Comparison of ENCODE assay signal across 21 mouse cellular contexts in the genomic region with DNA sequence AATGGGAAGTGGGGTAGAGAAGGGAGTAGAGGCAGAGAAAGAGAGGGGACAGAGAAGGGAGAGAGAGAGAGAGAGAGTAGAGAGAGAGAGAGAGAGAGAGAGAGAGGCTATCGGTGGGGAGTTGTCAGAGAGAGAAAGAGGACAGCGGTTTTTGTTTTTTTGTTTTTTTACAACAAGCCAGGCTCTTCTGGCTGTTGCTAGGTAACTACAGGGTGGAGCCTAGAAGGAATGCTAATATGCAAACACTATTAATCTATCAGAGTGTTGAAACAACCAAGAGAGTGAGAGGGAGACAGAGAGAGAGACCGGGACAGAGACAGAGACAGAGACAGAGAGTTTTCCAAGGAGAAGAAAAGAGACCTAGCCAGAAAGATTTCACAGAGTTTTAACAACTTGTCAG.
DNase-seq lines count a peak whose midpoint lies in the region; ATAC-seq lines count a peak whose summit lies in the region.
"Had no signal": no experiment of that assay in that cellular context is flagged by ENCODE, and none has a peak within 500 bp of the region (broad histone marks: within the 10 kb centered on the region; RNA-seq: fewer than 3 reads in every experiment).

No protein-coding gene starts in this region.

- H3K27ac ChIP-seq in hindbrain, embryonic 11.5 days (ENCODE audit: low read depth, low read length) = no peak overlapping the region
- H3K27ac ChIP-seq in hindbrain, embryonic 16.5 days (ENCODE audit: low read depth, low read length) = no peak overlapping the region
- H3K27ac ChIP-seq: embryonic facial prominence, embryonic 13.5 days; forebrain, embryonic 12.5 days; hindbrain, embryonic 14.5 days had no signal

- H3K9me3 ChIP-seq in hindbrain, embryonic 11.5 days (ENCODE audit: control insufficient read depth, low read length) = no peaks in the 10 kb centered on the region
- H3K9me3 ChIP-seq in hindbrain, embryonic 16.5 days (ENCODE audit: control insufficient read depth, low read length) = no peaks in the 10 kb centered on the region
- H3K9me3 ChIP-seq: embryonic facial prominence, embryonic 13.5 days; forebrain, embryonic 12.5 days; G1E; heart, embryonic 12.5 days had no signal

- H3K4me2 ChIP-seq in hindbrain, embryonic 11.5 days (replicated peaks; ENCODE audit: low read depth, low read length) = no peak overlapping the region
- no peak overlapping the region for H3K4me2 ChIP-seq in hindbrain, embryonic 16.5 days (ENCODE audit: low read length)
- H3K4me2 ChIP-seq: embryonic facial prominence, embryonic 13.5 days; forebrain, embryonic 12.5 days; heart, embryonic 12.5 days; hindbrain, embryonic 14.5 days had no signal

- 51% methylated on average over 3 of the region's 3 CpGs for WGBS in hindbrain, embryonic 11.5 days
- 30% methylated on average over 3 of the region's 3 CpGs for WGBS in hindbrain, embryonic 16.5 days

- H3K36me3 ChIP-seq in hindbrain, embryonic 11.5 days (ENCODE audit: control insufficient read depth, insufficient read depth, low read length) = no peaks in the 10 kb centered on the region
- no peaks in the 10 kb centered on the region for H3K36me3 ChIP-seq in hindbrain, embryonic 16.5 days (ENCODE audit: control insufficient read depth, insufficient read depth, low read length)
- H3K36me3 ChIP-seq: embryonic facial prominence, embryonic 13.5 days; forebrain, embryonic 12.5 days; G1E; heart, embryonic 12.5 days had no signal

- no peak overlapping the region for H3K9ac ChIP-seq in hindbrain, embryonic 11.5 days (ENCODE audit: low read depth, low read length)
- H3K9ac ChIP-seq in hindbrain, embryonic 16.5 days (ENCODE audit: low read depth, low read length) = no peak overlapping the region
- H3K9ac ChIP-seq: embryonic facial prominence, embryonic 13.5 days; forebrain, embryonic 12.5 days; heart, embryonic 12.5 days; hindbrain, embryonic 14.5 days had no signal

- no peaks in the 10 kb centered on the region for H3K4me1 ChIP-seq in hindbrain, embryonic 11.5 days (replicated peaks; ENCODE audit: control insufficient read depth, insufficient read depth, low read length)
- H3K4me1 ChIP-seq in hindbrain, embryonic 16.5 days (ENCODE audit: control insufficient read depth, insufficient read depth, low read depth, low read length) = no peaks in the 10 kb centered on the region
- H3K4me1 ChIP-seq: embryonic facial prominence, embryonic 13.5 days; forebrain, embryonic 12.5 days; heart, embryonic 12.5 days had no signal

- DNase-seq in hindbrain, embryonic 11.5 days (ENCODE audit: low spot score) = no peak
- DNase-seq in lung, postnatal 36 days = peak; percentile 25
- no peak for DNase-seq in lung, adult 18-20 months
- DNase-seq in ES-CJ7 (ENCODE audit: low read depth, low spot score) = peak; percentile 30
- DNase-seq in adrenal gland, adult 18-20 months (ENCODE audit: low spot score in 2 of 2) = no peak
- no peak for DNase-seq in urinary bladder, adult 18-20 months (ENCODE audit: low spot score in 2 of 2)
- DNase-seq: adrenal gland, adult 2 months; adrenal gland, postnatal 25 days; cerebellum, adult 18-20 months; cerebellum, adult 9-11 months; cerebellum, postnatal 36 days; gastrocnemius, postnatal 10 days; heart, postnatal 36 days had no signal

- H3K27me3 ChIP-seq in hindbrain, embryonic 11.5 days (ENCODE audit: control insufficient read depth, insufficient read depth, low read length) = no peaks in the 10 kb centered on the region
- no peaks in the 10 kb centered on the region for H3K27me3 ChIP-seq in hindbrain, embryonic 16.5 days (replicated peaks; ENCODE audit: control insufficient read depth, insufficient read depth, low read length)
- H3K27me3 ChIP-seq: CH12.LX; embryonic facial prominence, embryonic 13.5 days; forebrain, embryonic 12.5 days; heart, embryonic 12.5 days had no signal

- no peak overlapping the region for H3K4me3 ChIP-seq in hindbrain, embryonic 11.5 days (ENCODE audit: low read depth, low read length)
- H3K4me3 ChIP-seq in hindbrain, embryonic 16.5 days (ENCODE audit: low read length) = no peak overlapping the region
- H3K4me3 ChIP-seq: embryonic facial prominence, embryonic 13.5 days; forebrain, embryonic 12.5 days; heart, embryonic 12.5 days had no signal

- ATAC-seq in hindbrain, embryonic 11.5 days (ENCODE audit: low FRiP score) = peak; percentile 39; the same call in 1 of the 2 replicates
- ATAC-seq in hindbrain, embryonic 16.5 days = no peak
- ATAC-seq: activated CD4-positive, CD25-positive, alpha-beta regulatory T cell, adult 4 months had no signal

Comparison
In these comparisons a context has a peak if more than half of its experiments do, and no peak if none do; other contexts are left out.
1. DNase-seq: peak in lung, postnatal 36 days (single experiment) and ES-CJ7 (single experiment); none in hindbrain, embryonic 11.5 days (single experiment), lung, adult 18-20 months (0 of 2), adrenal gland, adult 18-20 months (0 of 2) and urinary bladder, adult 18-20 months (0 of 2).